Mouse (Mus musculus) heart, embryonic 10.5 days (tissue): ENCODE measurements around the gene Elavl1. TPM values are rescaled to one million over a fixed set of nuclear protein-coding genes. Genes with fewer than 3 reads are reported as not detected.

Source experiments
- polyA plus RNA-seq: library from polyadenylated mRNA; unstranded; fragments of >200 nt; fragmentation: Nextera tagmentation; extraction: Ambion mirVana; gene quantifications from 2 replicates; pipeline ENCODE4 v1.2.1, GENCODE M21; 2016

Elavl1 gene
- polyA plus RNA-seq, 1 experiment from 2014 or later: 261 TPM

Other genes starting within 250 kb of the Elavl1 start
- not detected in 2 replicates for gene Cd209f, start 219.6 kb downstream of the Elavl1 start, polyA plus RNA-seq
- 0.10 TPM in 1 of 2 replicates, not detected in the other for gene Cd209g, start 191.3 kb downstream of the Elavl1 start, polyA plus RNA-seq
- gene Evi5l, start 158.8 kb downstream of the Elavl1 start, polyA plus RNA-seq: 16.1 and 18.8 TPM in 2 replicates
- gene Prr36, start 108.0 kb downstream of the Elavl1 start, polyA plus RNA-seq: 0.55 and 1.5 TPM in 2 replicates
- 0.19 and 0.20 TPM in 2 replicates for gene Lrrc8e, start 98.6 kb downstream of the Elavl1 start, polyA plus RNA-seq
- 27.5 and 30.0 TPM in 2 replicates for gene Map2k7, start 86.7 kb downstream of the Elavl1 start, polyA plus RNA-seq
- gene Gm49320, start 86.5 kb downstream of the Elavl1 start, polyA plus RNA-seq: 0.59 TPM in 1 of 2 replicates, not detected in the other
- 2.4 and 2.5 TPM in 2 replicates for gene Tgfbr3l, start 77.2 kb downstream of the Elavl1 start, polyA plus RNA-seq
- 47.8 and 60.2 TPM in 2 replicates for gene Snapc2, start 72.3 kb downstream of the Elavl1 start, polyA plus RNA-seq
- gene Ctxn1, start 66.1 kb downstream of the Elavl1 start, polyA plus RNA-seq: 33.2 and 59.1 TPM in 2 replicates
- 70.2 and 72.0 TPM in 2 replicates for gene Timm44, start 49.5 kb downstream of the Elavl1 start, polyA plus RNA-seq
- 15.8 and 16.5 TPM in 2 replicates for gene Ccl25, start 203 bp downstream of the Elavl1 start, polyA plus RNA-seq
- gene Cers4, start 167.6 kb upstream of the Elavl1 start, polyA plus RNA-seq: 21.7 and 31.2 TPM in 2 replicates